8 mouse cellular contexts compared by ENCODE assay signal in genomic region chr2:61802656-61803251, GRCm38 (mm10). TPM values are rescaled to one million over a fixed set of nuclear protein-coding genes. Genes with fewer than 3 reads are reported as not detected.
A peak's percentile ranks its signal among the peaks of the same experiment; 100 is the strongest.
DNase-seq lines count a peak whose midpoint lies in the region; ATAC-seq lines count a peak whose summit lies in the region.
"Had no signal": no experiment of that assay in that cellular context is flagged by ENCODE, and none has a peak within 500 bp of the region (broad histone marks: within the 10 kb centered on the region; RNA-seq: fewer than 3 reads in every experiment).

TSS of gene Tbr1 (plus strand) at chr2:61802930.

- 0 out of 2 replicates have a peak, but pooled peaks have one; percentile 53 for ATAC-seq in embryonic facial prominence, embryonic 13.5 days (ENCODE audit: insufficient number of reproducible peaks, insufficient read depth, low FRiP score, low TSS enrichment, low read depth)
- no peak for ATAC-seq in intestine, embryonic 16.5 days
- peak; percentile 35 for ATAC-seq in megakaryocyte progenitor cell, adult 5-6 weeks (replicated peaks; ENCODE audit: poor library complexity)

- no peaks in the 10 kb centered on the region for H3K9me3 ChIP-seq in embryonic facial prominence, embryonic 13.5 days
- H3K9me3 ChIP-seq in intestine, embryonic 16.5 days (ENCODE audit: control insufficient read depth, low read length) = no peaks in the 10 kb centered on the region

- H3K4me1 ChIP-seq in embryonic facial prominence, embryonic 13.5 days = peaks cover 29% of the 10 kb centered on the region
- H3K4me1 ChIP-seq in intestine, embryonic 16.5 days (ENCODE audit: control insufficient read depth, insufficient read depth, low read length) = peaks cover 4% of the 10 kb centered on the region; the same call in 1 of the 2 replicates

- 3% methylated on average over 11 of the region's 11 CpGs for WGBS in embryonic facial prominence, embryonic 13.5 days
- WGBS in intestine, embryonic 16.5 days = 14% methylated on average over 11 of the region's 11 CpGs

- peak; percentile 49 for DNase-seq in right cerebral cortex, adult 18-20 months
- no peak for DNase-seq in right cerebral cortex, postnatal 36 days (ENCODE audit: low spot score in 2 of 2)
- DNase-seq in spleen, postnatal 14 days (ENCODE audit: low spot score in 2 of 2) = no peak
- DNase-seq in ovary, adult 18-20 months (ENCODE audit: low spot score) = no peak

- H3K4me2 ChIP-seq in embryonic facial prominence, embryonic 13.5 days = 0 out of 2 replicates have a peak within 1 kb of the TSS, but pooled peaks have one; percentile 14
- H3K4me2 ChIP-seq in intestine, embryonic 16.5 days (ENCODE audit: low read depth, low read length) = 0 out of 2 replicates have a peak within 1 kb of the TSS, but pooled peaks have one; percentile 6

- no peak within 1 kb of the TSS for H3K9ac ChIP-seq in embryonic facial prominence, embryonic 13.5 days
- no peak within 1 kb of the TSS for H3K9ac ChIP-seq in intestine, embryonic 16.5 days (ENCODE audit: low read depth, low read length)

- no peak within 1 kb of the TSS for H3K4me3 ChIP-seq in embryonic facial prominence, embryonic 13.5 days
- no peak within 1 kb of the TSS; the same call in 1 of the 2 replicates for H3K4me3 ChIP-seq in intestine, embryonic 16.5 days (ENCODE audit: low read length)

- no peaks in the 10 kb centered on the region for H3K36me3 ChIP-seq in embryonic facial prominence, embryonic 13.5 days
- no peaks in the 10 kb centered on the region for H3K36me3 ChIP-seq in intestine, embryonic 16.5 days (ENCODE audit: control insufficient read depth, insufficient read depth, low read length)

- no peak within 1 kb of the TSS for H3K27ac ChIP-seq in embryonic facial prominence, embryonic 13.5 days
- H3K27ac ChIP-seq in intestine, embryonic 16.5 days (ENCODE audit: low read length) = no peak within 1 kb of the TSS

- peaks cover 62% of the 10 kb centered on the region for H3K27me3 ChIP-seq in embryonic facial prominence, embryonic 13.5 days
- peaks cover 31% of the 10 kb centered on the region for H3K27me3 ChIP-seq in intestine, embryonic 16.5 days (replicated peaks; ENCODE audit: control insufficient read depth, insufficient read depth, low read length)

RNA-seq across cellular contexts. Expression of gene Tbr1, which starts in this region (rescaled TPM):
- 0.20 and 0.34 TPM in 2 replicates for polyA plus RNA-seq in embryonic facial prominence, embryonic 13.5 days (2015; fragmentation: Nextera tagmentation; extraction: Ambion mirVana)
- polyA plus RNA-seq in intestine, embryonic 16.5 days (2015; fragmentation: Nextera tagmentation; extraction: Ambion mirVana) = not detected in 2 replicates
- total RNA-seq in megakaryocyte progenitor cell, adult 5-6 weeks (2015) = 0.42 and 0.59 TPM in 2 replicates
- not detected in 2 replicates for total RNA-seq in megakaryocyte progenitor cell, adult 5-6 weeks (2017)
- polyA plus RNA-seq: liver, embryonic 16.5 days had no signal

Comparison
In these comparisons a context has a peak if more than half of its experiments do, and no peak if none do; other contexts are left out.
1. Peak in ATAC-seq and H3K4me2 ChIP-seq in embryonic facial prominence, embryonic 13.5 days; RNA of the gene not detected or under 1 TPM.
2. Peak in ATAC-seq in megakaryocyte progenitor cell, adult 5-6 weeks; RNA of the gene not detected or under 1 TPM.